ENCODE assay signal across 9 mouse cellular contexts in the genomic region with DNA sequence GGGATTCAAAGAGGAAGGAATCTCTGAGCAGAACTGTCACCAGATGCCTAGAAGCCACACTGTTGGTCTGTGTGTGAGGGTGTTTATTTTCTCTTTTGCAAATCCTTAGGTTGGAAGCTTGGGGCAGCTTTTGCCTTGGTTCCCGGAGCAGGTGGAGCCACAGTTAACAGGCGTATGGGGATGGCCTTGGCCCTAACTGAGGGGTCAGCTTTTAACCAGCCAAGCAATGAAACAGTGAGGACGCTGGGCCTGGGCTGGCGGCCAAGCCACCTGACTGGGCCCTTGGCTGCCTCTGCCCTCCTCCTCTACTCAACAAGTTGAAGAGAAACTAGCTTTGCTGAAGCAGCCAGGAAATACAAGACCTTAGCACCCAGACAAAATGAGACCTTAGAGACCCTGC. TPM values are rescaled to one million over a fixed set of nuclear protein-coding genes. Genes with fewer than 3 reads are reported as not detected.
DNase-seq lines count a peak whose midpoint lies in the region; ATAC-seq and TF ChIP-seq lines count a peak whose summit lies in the region.
"Had no signal": no experiment of that assay in that cellular context is flagged by ENCODE, and none has a peak within 500 bp of the region (broad histone marks: within the 10 kb centered on the region; RNA-seq: fewer than 3 reads in every experiment).

A gene (minus strand): TSS at position 105 of the 400 bp plus-strand sequence.

- 0 out of 2 replicates have a peak within 1 kb of the TSS, but pooled peaks have one; percentile 8 for H3K9ac ChIP-seq in hindbrain, embryonic 13.5 days
- no peak within 1 kb of the TSS for H3K9ac ChIP-seq in hindbrain, embryonic 11.5 days (ENCODE audit: low read depth, low read length)
- no peak within 1 kb of the TSS for H3K9ac ChIP-seq in heart, embryonic 16.5 days (ENCODE audit: low read length)
- H3K9ac ChIP-seq in liver, embryonic 14.5 days (replicated peaks) = no peak within 1 kb of the TSS
- H3K9ac ChIP-seq: neural tube, embryonic 12.5 days had no signal

- no peak within 1 kb of the TSS for H3K4me2 ChIP-seq in hindbrain, embryonic 13.5 days
- H3K4me2 ChIP-seq in hindbrain, embryonic 11.5 days (replicated peaks; ENCODE audit: low read depth, low read length) = no peak within 1 kb of the TSS
- peak within 1 kb of the TSS; percentile 9; the same call in 1 of the 2 replicates for H3K4me2 ChIP-seq in heart, embryonic 16.5 days (ENCODE audit: low read depth, low read length)
- H3K4me2 ChIP-seq in liver, embryonic 14.5 days (ENCODE audit: low read depth) = peak within 1 kb of the TSS; percentile 31
- H3K4me2 ChIP-seq: neural tube, embryonic 12.5 days had no signal

- ATAC-seq in hindbrain, embryonic 13.5 days (ENCODE audit: low FRiP score) = no peak
- ATAC-seq in hindbrain, embryonic 11.5 days (ENCODE audit: low FRiP score) = no peak
- ATAC-seq in heart, embryonic 16.5 days (replicated peaks; ENCODE audit: extremely low read depth, insufficient read depth, low FRiP score) = peak; percentile 81
- peak; percentile 76; the same call in 1 of the 2 replicates for ATAC-seq in liver, embryonic 14.5 days (ENCODE audit: insufficient read depth)

- peak within 1 kb of the TSS; percentile 30; the same call in 1 of the 2 replicates for H3K27ac ChIP-seq in hindbrain, embryonic 13.5 days
- H3K27ac ChIP-seq in hindbrain, embryonic 11.5 days (ENCODE audit: low read depth, low read length) = no peak within 1 kb of the TSS
- peak within 1 kb of the TSS; percentile 49 for H3K27ac ChIP-seq in embryonic facial prominence, embryonic 10.5 days (replicated peaks)
- H3K27ac ChIP-seq in heart, embryonic 16.5 days (ENCODE audit: low read length) = peak within 1 kb of the TSS; percentile 2; the same call in 1 of the 2 replicates
- no peak within 1 kb of the TSS for H3K27ac ChIP-seq in liver, embryonic 14.5 days
- H3K27ac ChIP-seq: neural tube, embryonic 12.5 days had no signal

- TF ChIP-seq EP300 in liver, embryonic 14.5 days (IDR thresholded peaks at IDR 0.05; ENCODE audit: low read depth) = no peak

- TF ChIP-seq CTCF in liver, embryonic 14.5 days (IDR thresholded peaks at IDR 0.05; ENCODE audit: low read depth) = no peak

- peaks cover 14% of the 10 kb centered on the region for H3K4me1 ChIP-seq in hindbrain, embryonic 13.5 days (replicated peaks)
- no peaks in the 10 kb centered on the region; the same call in 1 of the 2 replicates for H3K4me1 ChIP-seq in hindbrain, embryonic 11.5 days (replicated peaks; ENCODE audit: control insufficient read depth, insufficient read depth, low read length)
- H3K4me1 ChIP-seq in embryonic facial prominence, embryonic 10.5 days = peaks cover 35% of the 10 kb centered on the region
- H3K4me1 ChIP-seq in heart, embryonic 16.5 days (ENCODE audit: control insufficient read depth, insufficient read depth, low read length) = peaks cover 6% of the 10 kb centered on the region
- H3K4me1 ChIP-seq in liver, embryonic 14.5 days (replicated peaks; ENCODE audit: control insufficient read depth in 2 of 2, insufficient read depth in 2 of 2, low read length in 1 of 2) = no peaks in the 10 kb centered on the region; a peak in 1 of 4 replicates

- H3K9me3 ChIP-seq in hindbrain, embryonic 13.5 days = no peaks in the 10 kb centered on the region
- no peaks in the 10 kb centered on the region for H3K9me3 ChIP-seq in hindbrain, embryonic 11.5 days (ENCODE audit: control insufficient read depth, low read length)
- no peaks in the 10 kb centered on the region for H3K9me3 ChIP-seq in embryonic facial prominence, embryonic 10.5 days
- no peaks in the 10 kb centered on the region for H3K9me3 ChIP-seq in heart, embryonic 16.5 days (replicated peaks; ENCODE audit: control insufficient read depth, low read length)
- H3K9me3 ChIP-seq in liver, embryonic 14.5 days (ENCODE audit: control insufficient read depth, low read length) = no peaks in the 10 kb centered on the region
- H3K9me3 ChIP-seq: neural tube, embryonic 12.5 days had no signal

- no peak for DNase-seq in hindbrain, embryonic 11.5 days (ENCODE audit: low spot score)
- no peak for DNase-seq in embryonic facial prominence, embryonic 10.5 days (ENCODE audit: low spot score)
- DNase-seq in kidney, postnatal 36 days = peak; percentile 96 to 97
- peak; percentile 10 to 22 (median 20) for DNase-seq in liver, embryonic 14.5 days (ENCODE audit: low read depth in 3 of 3, low spot score in 3 of 3)
- DNase-seq in skeletal muscle tissue, adult 2 months (ENCODE audit: low read depth, low spot score) = peak; percentile 68
- DNase-seq in retina, embryonic 14.5 days (ENCODE audit: low spot score) = no peak

- H3K27me3 ChIP-seq in hindbrain, embryonic 13.5 days = peaks cover 27% of the 10 kb centered on the region; the same call in 1 of the 2 replicates
- H3K27me3 ChIP-seq in hindbrain, embryonic 11.5 days (ENCODE audit: control insufficient read depth, insufficient read depth, low read length) = no peaks in the 10 kb centered on the region
- peaks cover 25% of the 10 kb centered on the region for H3K27me3 ChIP-seq in embryonic facial prominence, embryonic 10.5 days (replicated peaks; ENCODE audit: low read depth, poor library complexity, severe bottlenecking)
- H3K27me3 ChIP-seq in heart, embryonic 16.5 days (ENCODE audit: control insufficient read depth, insufficient read depth, low read length) = peaks cover 4% of the 10 kb centered on the region; the same call in 1 of the 2 replicates
- H3K27me3 ChIP-seq in liver, embryonic 14.5 days (ENCODE audit: control insufficient read depth, insufficient read depth, low read length) = no peaks in the 10 kb centered on the region
- H3K27me3 ChIP-seq: neural tube, embryonic 12.5 days had no signal

- no peaks in the 10 kb centered on the region for H3K36me3 ChIP-seq in hindbrain, embryonic 13.5 days
- H3K36me3 ChIP-seq in hindbrain, embryonic 11.5 days (ENCODE audit: control insufficient read depth, insufficient read depth, low read length) = no peaks in the 10 kb centered on the region
- no peaks in the 10 kb centered on the region for H3K36me3 ChIP-seq in embryonic facial prominence, embryonic 10.5 days (replicated peaks)
- H3K36me3 ChIP-seq in heart, embryonic 16.5 days (ENCODE audit: control insufficient read depth, insufficient read depth) = no peaks in the 10 kb centered on the region
- no peaks in the 10 kb centered on the region for H3K36me3 ChIP-seq in liver, embryonic 14.5 days (replicated peaks; ENCODE audit: control insufficient read depth, insufficient read depth, low read depth)
- H3K36me3 ChIP-seq: neural tube, embryonic 12.5 days had no signal

- no peak within 1 kb of the TSS for H3K4me3 ChIP-seq in hindbrain, embryonic 13.5 days
- H3K4me3 ChIP-seq in hindbrain, embryonic 11.5 days (ENCODE audit: low read depth, low read length) = no peak within 1 kb of the TSS
- H3K4me3 ChIP-seq in embryonic facial prominence, embryonic 10.5 days = no peak within 1 kb of the TSS
- no peak within 1 kb of the TSS for H3K4me3 ChIP-seq in heart, embryonic 16.5 days (ENCODE audit: low read length)
- H3K4me3 ChIP-seq in liver, embryonic 14.5 days (ENCODE audit: insufficient read depth in 1 of 2, low read depth in 2 of 2, low read length in 2 of 2) = peak within 1 kb of the TSS in 1 of 2 experiments; percentile 16; a peak in 1 of 4 replicates
- H3K4me3 ChIP-seq: neural tube, embryonic 12.5 days had no signal

- WGBS in hindbrain, embryonic 13.5 days = 40% methylated on average over 4 of the region's 4 CpGs
- 36% methylated on average over 4 of the region's 4 CpGs for WGBS in hindbrain, embryonic 11.5 days
- WGBS in embryonic facial prominence, embryonic 10.5 days = 52% methylated on average over 4 of the region's 4 CpGs
- 25% methylated on average over 4 of the region's 4 CpGs for WGBS in heart, embryonic 16.5 days
- WGBS in liver, embryonic 14.5 days (ENCODE audit: insufficient replicate concordance) = 44% methylated on average over 4 of the region's 4 CpGs

RNA-seq across cellular contexts. Expression of the gene that starts here (rescaled TPM):
- 0.47 and 0.61 TPM in 2 replicates for polyA plus RNA-seq in hindbrain, embryonic 13.5 days (2015; fragmentation: Nextera tagmentation; extraction: Ambion mirVana)
- polyA plus RNA-seq in hindbrain, embryonic 11.5 days (2014; fragmentation: Nextera tagmentation; extraction: Ambion mirVana) = 0.29 and 0.46 TPM in 2 replicates
- 0.34 TPM in 2 replicates for polyA plus RNA-seq in embryonic facial prominence, embryonic 10.5 days (2016; fragmentation: Nextera tagmentation; extraction: Ambion mirVana)
- polyA plus RNA-seq in heart, embryonic 16.5 days (2015; fragmentation: Nextera tagmentation; extraction: Ambion mirVana) = 0.52 and 0.74 TPM in 2 replicates
- 0.34 and 0.39 TPM in 2 replicates for polyA plus RNA-seq in liver, embryonic 14.5 days (2012; rRNA removed)
- polyA plus RNA-seq in liver, embryonic 14.5 days (2014; fragmentation: Nextera tagmentation; extraction: Ambion mirVana) = 0.20 and 0.23 TPM in 2 replicates
- polyA plus RNA-seq: neural tube, embryonic 12.5 days had no signal

Comparison
In these comparisons a context has a peak if more than half of its experiments do, and no peak if none do; other contexts are left out.
1. H3K27ac ChIP-seq: peak in hindbrain, embryonic 13.5 days (single experiment) and embryonic facial prominence, embryonic 10.5 days (single experiment); none in hindbrain, embryonic 11.5 days (single experiment) and liver, embryonic 14.5 days (single experiment).
2. Peak in ATAC-seq, H3K27ac ChIP-seq and H3K4me2 ChIP-seq in heart, embryonic 16.5 days; RNA of the gene not detected or under 1 TPM.
3. Peak in DNase-seq, ATAC-seq and H3K4me2 ChIP-seq in liver, embryonic 14.5 days; RNA of the gene not detected or under 1 TPM.
4. DNase-seq: peak in kidney, postnatal 36 days (2 of 2) and skeletal muscle tissue, adult 2 months (single experiment); none in hindbrain, embryonic 11.5 days (single experiment), embryonic facial prominence, embryonic 10.5 days (single experiment) and retina, embryonic 14.5 days (single experiment).